ENCODE assay signal across 22 mouse cellular contexts in genomic region chr6:113395501-113395900, GRCm38 (mm10). TPM values are rescaled to one million over a fixed set of nuclear protein-coding genes. Genes with fewer than 3 reads are reported as not detected.
DNase-seq lines count a peak whose midpoint lies in the region; ATAC-seq and TF ChIP-seq lines count a peak whose summit lies in the region.
"Had no signal": no experiment of that assay in that cellular context is flagged by ENCODE, and none has a peak within 500 bp of the region (broad histone marks: within the 10 kb centered on the region; RNA-seq: fewer than 3 reads in every experiment).

No protein-coding gene starts in this region.

- H3K4me1 ChIP-seq in heart, adult 2 months (ENCODE audit: control insufficient read depth, insufficient read depth, low read length) = peaks cover 1% of the 10 kb centered on the region; the same call in 1 of the 2 replicates
- 0 out of 4 replicates have a peak, but pooled peaks cover 0 to 2% of the 10 kb centered on the region in 2 experiments for H3K4me1 ChIP-seq in liver, embryonic 14.5 days (replicated peaks; ENCODE audit: control insufficient read depth in 2 of 2, insufficient read depth in 2 of 2, low read length in 1 of 2)
- H3K4me1 ChIP-seq in MEL (ENCODE audit: control insufficient read depth in 1 of 2, insufficient read depth in 2 of 2, low read length in 2 of 2) = no peaks in the 10 kb centered on the region
- peaks cover 3% of the 10 kb centered on the region; the same call in 1 of the 2 replicates for H3K4me1 ChIP-seq in stomach, postnatal 0 days (replicated peaks; ENCODE audit: control insufficient read depth, insufficient read depth)

- H3K4me2 ChIP-seq in liver, embryonic 14.5 days (ENCODE audit: low read depth) = no peak overlapping the region
- H3K4me2 ChIP-seq in stomach, postnatal 0 days (replicated peaks; ENCODE audit: low read depth) = no peak overlapping the region
- H3K4me2 ChIP-seq: forebrain, embryonic 13.5 days; heart, embryonic 13.5 days; hindbrain, embryonic 12.5 days had no signal

- H3K27ac ChIP-seq in heart, adult 2 months = no peak overlapping the region
- H3K27ac ChIP-seq in liver, embryonic 14.5 days = no peak overlapping the region
- H3K27ac ChIP-seq in MEL (ENCODE audit: control insufficient read depth, low read depth, low read length) = no peak overlapping the region
- no peak overlapping the region for H3K27ac ChIP-seq in stomach, postnatal 0 days (replicated peaks)
- H3K27ac ChIP-seq: embryonic facial prominence, embryonic 10.5 days; forebrain, embryonic 13.5 days; heart, embryonic 13.5 days; hindbrain, embryonic 12.5 days had no signal

- no peak for TF ChIP-seq POLR2A in heart, adult 2 months (IDR thresholded peaks at IDR 0.05; ENCODE audit: insufficient read depth, low read depth, low read length)
- no peak for TF ChIP-seq POLR2A in MEL (IDR thresholded peaks at IDR 0.05; ENCODE audit: control insufficient read depth in 1 of 2, insufficient read depth in 1 of 2, low read depth in 1 of 2, low read length in 2 of 2, poor library complexity in 1 of 2)

- no peaks in the 10 kb centered on the region for H3K27me3 ChIP-seq in heart, adult 2 months (ENCODE audit: control insufficient read depth, insufficient read depth, low read length)
- H3K27me3 ChIP-seq in liver, embryonic 14.5 days (ENCODE audit: control insufficient read depth, insufficient read depth, low read length) = peaks cover 6% of the 10 kb centered on the region
- H3K27me3 ChIP-seq in MEL (ENCODE audit: control insufficient read depth in 1 of 2, insufficient read depth in 2 of 2, low read length in 2 of 2) = no peaks in the 10 kb centered on the region
- H3K27me3 ChIP-seq in stomach, postnatal 0 days (ENCODE audit: control insufficient read depth, insufficient read depth, low read length) = no peaks in the 10 kb centered on the region
- H3K27me3 ChIP-seq: forebrain, embryonic 13.5 days; heart, embryonic 13.5 days had no signal

- no peak overlapping the region for H3K4me3 ChIP-seq in heart, adult 2 months
- no peak overlapping the region for H3K4me3 ChIP-seq in liver, embryonic 14.5 days (ENCODE audit: insufficient read depth in 1 of 2, low read depth in 2 of 2, low read length in 2 of 2)
- no peak overlapping the region for H3K4me3 ChIP-seq in MEL (ENCODE audit: control insufficient read depth in 1 of 2, insufficient read depth in 1 of 2, low read depth in 2 of 2, low read length in 2 of 2)
- H3K4me3 ChIP-seq in stomach, postnatal 0 days (ENCODE audit: low read depth, low read length) = no peak overlapping the region
- H3K4me3 ChIP-seq: embryonic facial prominence, embryonic 10.5 days; forebrain, embryonic 13.5 days; heart, embryonic 13.5 days; hindbrain, embryonic 12.5 days had no signal

- 92% methylated on average over 6 of the region's 6 CpGs for WGBS in heart, adult 2 months
- WGBS in liver, embryonic 14.5 days (ENCODE audit: insufficient replicate concordance) = 84% methylated on average over 6 of the region's 6 CpGs
- WGBS in stomach, postnatal 0 days = 96% methylated on average over 6 of the region's 6 CpGs

- H3K36me3 ChIP-seq in heart, adult 2 months (ENCODE audit: control insufficient read depth, insufficient read depth, low read length) = no peaks in the 10 kb centered on the region
- no peaks in the 10 kb centered on the region; the same call in 1 of the 2 replicates for H3K36me3 ChIP-seq in liver, embryonic 14.5 days (replicated peaks; ENCODE audit: control insufficient read depth, insufficient read depth, low read depth)
- H3K36me3 ChIP-seq in MEL (ENCODE audit: control insufficient read depth in 1 of 2, insufficient read depth in 2 of 2, low read length in 2 of 2) = peaks cover 0 to under 1% of the 10 kb centered on the region in 2 experiments; a peak in 1 of 4 replicates
- H3K36me3 ChIP-seq in stomach, postnatal 0 days (ENCODE audit: control insufficient read depth, insufficient read depth, low read length) = 0 out of 2 replicates have a peak, but pooled peaks cover 2% of the 10 kb centered on the region

- ATAC-seq in liver, embryonic 14.5 days (ENCODE audit: insufficient read depth) = no peak
- ATAC-seq in stomach, postnatal 0 days (ENCODE audit: low FRiP score, low TSS enrichment) = no peak
- ATAC-seq: forebrain, embryonic 13.5 days; forebrain, postnatal 0 days; hindbrain, embryonic 16.5 days had no signal

- 0 out of 2 replicates have a peak, but pooled peaks have one; percentile 10 for TF ChIP-seq CTCF in heart, adult 2 months (IDR thresholded peaks at IDR 0.05)
- TF ChIP-seq CTCF in liver, embryonic 14.5 days (IDR thresholded peaks at IDR 0.05; ENCODE audit: low read depth) = peak; percentile 19; the same call in 1 of the 2 replicates
- peak; percentile 22 to 47 (median 37); a peak in 5 of 6 replicates for TF ChIP-seq CTCF in MEL (IDR thresholded peaks at IDR 0.05 in 2 of 3, conservative IDR thresholded peaks at IDR 0.05 in 1 of 3; ENCODE audit: control insufficient read depth in 1 of 3, insufficient read depth in 1 of 3, low read depth in 2 of 3, low read length in 3 of 3, poor library complexity in 1 of 3, severe bottlenecking in 1 of 3)
- 0 out of 2 replicates have a peak, but pooled peaks have one; percentile 9 for TF ChIP-seq CTCF in stomach, postnatal 0 days (IDR thresholded peaks at IDR 0.05; ENCODE audit: low read depth)

- H3K9me3 ChIP-seq in liver, embryonic 14.5 days (ENCODE audit: control insufficient read depth, low read length) = no peaks in the 10 kb centered on the region
- no peaks in the 10 kb centered on the region for H3K9me3 ChIP-seq in MEL (replicated peaks; ENCODE audit: insufficient read depth, low read length)
- no peaks in the 10 kb centered on the region for H3K9me3 ChIP-seq in stomach, postnatal 0 days (ENCODE audit: control insufficient read depth, low read length)
- H3K9me3 ChIP-seq: embryonic facial prominence, embryonic 10.5 days; heart, embryonic 13.5 days; hindbrain, embryonic 12.5 days had no signal

- no peak for TF ChIP-seq EP300 in heart, adult 2 months (IDR thresholded peaks at IDR 0.05; ENCODE audit: insufficient read depth, low read depth, low read length)
- TF ChIP-seq EP300 in liver, embryonic 14.5 days (IDR thresholded peaks at IDR 0.05; ENCODE audit: low read depth) = no peak
- TF ChIP-seq EP300 in MEL (IDR thresholded peaks at IDR 0.05; ENCODE audit: low read depth in 1 of 2, low read length in 2 of 2) = no peak
- TF ChIP-seq EP300 in stomach, postnatal 0 days (optimal IDR thresholded peaks at IDR 0.05) = no peak

- intact Hi-C loops in heart, adult 2 months (cut with DNase I) = no loop called here
- intact Hi-C loops in left cerebral cortex, postnatal 25 days (cut with DNase I) = no loop called here

- H3K79me2 ChIP-seq in heart, adult 2 months (replicated peaks; ENCODE audit: control insufficient read depth, insufficient read depth, low read length) = no peaks in the 10 kb centered on the region
- no peaks in the 10 kb centered on the region for H3K79me2 ChIP-seq in MEL (ENCODE audit: control insufficient read depth, insufficient read depth, low read length, poor library complexity)

- TF ChIP-seq RAD21 in MEL (IDR thresholded peaks at IDR 0.05; ENCODE audit: low read depth, low read length) = peak; percentile 48

- DNase-seq in heart, adult 2 months = no peak
- DNase-seq in heart, adult 11 months = no peak
- DNase-seq in liver, embryonic 14.5 days (ENCODE audit: low read depth in 3 of 3, low spot score in 3 of 3) = no peak
- DNase-seq in liver (no peak), MEL (ENCODE audit: low read depth, low spot score) (peak; percentile 37)
- no peak for DNase-seq in stomach, postnatal 0 days (ENCODE audit: low spot score)
- DNase-seq in left cerebral cortex, postnatal 25 days (ENCODE audit: low spot score in 2 of 2) = no peak
- DNase-seq in Muller cell, postnatal 12 days (ENCODE audit: inconsistent ontology term) = no peak
- DNase-seq: adrenal gland, postnatal 10 days; cerebellum, adult 18-20 months; cerebellum, postnatal 10 days; forebrain, postnatal 0 days; gastrocnemius, postnatal 14 days; heart, postnatal 36 days had no signal

- H3K9ac ChIP-seq in heart, adult 2 months (ENCODE audit: low read depth, low read length) = no peak overlapping the region
- H3K9ac ChIP-seq in liver, embryonic 14.5 days (replicated peaks) = no peak overlapping the region
- no peak overlapping the region for H3K9ac ChIP-seq in MEL (ENCODE audit: control insufficient read depth, low read depth, low read length, poor library complexity, severe bottlenecking)
- no peak overlapping the region for H3K9ac ChIP-seq in stomach, postnatal 0 days (ENCODE audit: low read length)
- H3K9ac ChIP-seq: forebrain, embryonic 13.5 days; forebrain, postnatal 0 days; heart, embryonic 13.5 days; hindbrain, embryonic 12.5 days had no signal

RNA-seq across cellular contexts. Expression of gene Ttll3, which starts 6.4 kb away (rescaled TPM):
- 1 to 10 TPM in 1 of 2 experiments, under 1 TPM in 1; 0.97 to 1.5 TPM for total RNA-seq in heart, adult 2 months (2021)
- 3.2 and 4.8 TPM in 2 replicates for polyA plus RNA-seq in heart, adult 2 months (2012; rRNA removed)
- 1.6 and 2.3 TPM in 2 replicates for polyA plus RNA-seq in liver, embryonic 14.5 days (2012; rRNA removed)
- 0.41 and 0.44 TPM in 2 replicates for polyA plus RNA-seq in liver, embryonic 14.5 days (2014; fragmentation: Nextera tagmentation; extraction: Ambion mirVana)
- total RNA-seq in MEL (2012; rRNA removed) = 4.1 and 5.7 TPM in 2 replicates
- polyA plus RNA-seq in MEL (2012; ENCODE audit: insufficient read depth in 1 of 2, insufficient read length in 2 of 2, low read depth in 1 of 2, low replicate concordance in 2 of 2, missing spikeins in 1 of 2) = 10 to 100 TPM in 1 of 2 experiments, not detected in 1; 11.2 TPM
- polyA plus RNA-seq in stomach, postnatal 0 days (2015; fragmentation: Nextera tagmentation; extraction: Ambion mirVana) = 1.2 TPM in 2 replicates
- 10 to 100 TPM; 11.5 to 13.1 TPM for total RNA-seq in left cerebral cortex, postnatal 25 days (2021)

RNA-seq across cellular contexts. Expression of gene Arpc4, which starts 17.6 kb away (rescaled TPM):
- total RNA-seq in heart, adult 2 months (2021) = 10 to 100 TPM; 66.4 to 66.9 TPM
- polyA plus RNA-seq in heart, adult 2 months (2012; rRNA removed) = 26.6 and 34.2 TPM in 2 replicates
- 37.2 and 43.7 TPM in 2 replicates for polyA plus RNA-seq in liver, embryonic 14.5 days (2012; rRNA removed)
- 102 and 103 TPM in 2 replicates for polyA plus RNA-seq in liver, embryonic 14.5 days (2014; fragmentation: Nextera tagmentation; extraction: Ambion mirVana)
- total RNA-seq in MEL (2012; rRNA removed) = 217 and 231 TPM in 2 replicates
- 100 to 1,000 TPM in 1 of 2 experiments, not detected in 1; 375 TPM for polyA plus RNA-seq in MEL (2012; ENCODE audit: insufficient read depth in 1 of 2, insufficient read length in 2 of 2, low read depth in 1 of 2, low replicate concordance in 2 of 2, missing spikeins in 1 of 2)
- 314 and 317 TPM in 2 replicates for polyA plus RNA-seq in stomach, postnatal 0 days (2015; fragmentation: Nextera tagmentation; extraction: Ambion mirVana)
- 100 to 1,000 TPM; 259 to 284 TPM for total RNA-seq in left cerebral cortex, postnatal 25 days (2021)

RNA-seq across cellular contexts. Expression of gene Tada3, which starts 17.8 kb away (rescaled TPM):
- 10 to 100 TPM; 23.5 to 24.2 TPM for total RNA-seq in heart, adult 2 months (2021)
- polyA plus RNA-seq in heart, adult 2 months (2012; rRNA removed) = 16.1 and 16.2 TPM in 2 replicates
- 10.3 and 15.1 TPM in 2 replicates for polyA plus RNA-seq in liver, embryonic 14.5 days (2012; rRNA removed)
- 15.6 and 18.7 TPM in 2 replicates for polyA plus RNA-seq in liver, embryonic 14.5 days (2014; fragmentation: Nextera tagmentation; extraction: Ambion mirVana)
- 25.0 and 26.1 TPM in 2 replicates for total RNA-seq in MEL (2012; rRNA removed)
- 10 to 100 TPM in 1 of 2 experiments, not detected in 1; 62.2 TPM for polyA plus RNA-seq in MEL (2012; ENCODE audit: insufficient read depth in 1 of 2, insufficient read length in 2 of 2, low read depth in 1 of 2, low replicate concordance in 2 of 2, missing spikeins in 1 of 2)
- polyA plus RNA-seq in stomach, postnatal 0 days (2015; fragmentation: Nextera tagmentation; extraction: Ambion mirVana) = 21.3 and 23.8 TPM in 2 replicates
- 10 to 100 TPM; 48.3 to 51.5 TPM for total RNA-seq in left cerebral cortex, postnatal 25 days (2021)

RNA-seq across cellular contexts. Expression of gene Rpusd3, which starts 23.6 kb away (rescaled TPM):
- 10 to 100 TPM in 1 of 2 experiments, 1 to 10 TPM in 1; 8.3 to 10.3 TPM for total RNA-seq in heart, adult 2 months (2021)
- 30.4 and 39.0 TPM in 2 replicates for polyA plus RNA-seq in heart, adult 2 months (2012; rRNA removed)
- 8.1 and 12.8 TPM in 2 replicates for polyA plus RNA-seq in liver, embryonic 14.5 days (2012; rRNA removed)
- polyA plus RNA-seq in liver, embryonic 14.5 days (2014; fragmentation: Nextera tagmentation; extraction: Ambion mirVana) = 8.6 and 11.0 TPM in 2 replicates
- total RNA-seq in MEL (2012; rRNA removed) = 24.8 and 29.4 TPM in 2 replicates
- polyA plus RNA-seq in MEL (2012; ENCODE audit: insufficient read depth in 1 of 2, insufficient read length in 2 of 2, low read depth in 1 of 2, low replicate concordance in 2 of 2, missing spikeins in 1 of 2) = 10 to 100 TPM in 1 of 2 experiments, not detected in 1; 34.1 TPM
- 11.8 and 12.9 TPM in 2 replicates for polyA plus RNA-seq in stomach, postnatal 0 days (2015; fragmentation: Nextera tagmentation; extraction: Ambion mirVana)
- total RNA-seq in left cerebral cortex, postnatal 25 days (2021) = 10 to 100 TPM; 17.0 to 21.0 TPM

RNA-seq across cellular contexts. Expression of gene Cidec, which starts 40.1 kb away (rescaled TPM):
- 10 to 100 TPM in 1 of 2 experiments, 1 to 10 TPM in 1; 7.8 to 10.6 TPM for total RNA-seq in heart, adult 2 months (2021)
- polyA plus RNA-seq in heart, adult 2 months (2012; rRNA removed) = 36.8 and 77.7 TPM in 2 replicates
- 0.02 TPM in 2 replicates for polyA plus RNA-seq in liver, embryonic 14.5 days (2012; rRNA removed)
- 0.13 TPM in 1 of 2 replicates, not detected in the other for polyA plus RNA-seq in liver, embryonic 14.5 days (2014; fragmentation: Nextera tagmentation; extraction: Ambion mirVana)
- total RNA-seq in MEL (2012; rRNA removed) = not detected in 2 replicates
- not detected for polyA plus RNA-seq in MEL (2012; ENCODE audit: insufficient read depth in 1 of 2, insufficient read length in 2 of 2, low read depth in 1 of 2, low replicate concordance in 2 of 2, missing spikeins in 1 of 2)
- polyA plus RNA-seq in stomach, postnatal 0 days (2015; fragmentation: Nextera tagmentation; extraction: Ambion mirVana) = 31.0 and 31.2 TPM in 2 replicates
- not detected for total RNA-seq in left cerebral cortex, postnatal 25 days (2021)
- total RNA-seq: forebrain, postnatal 0 days had no signal
- polyA plus RNA-seq: C2C12; embryonic facial prominence, embryonic 10.5 days; forebrain, embryonic 13.5 days; forebrain, postnatal 0 days; G1E; heart, embryonic 13.5 days; heart, postnatal 0 days; hindbrain, embryonic 12.5 days; hindbrain, embryonic 16.5 days had no signal
